Mouse (Mus musculus) layer of hippocampus, postnatal 36 days (tissue): ENCODE results near the gene Baz1a. TPM values are rescaled to one million over a fixed set of nuclear protein-coding genes. Genes with fewer than 3 reads are reported as not detected.

ENCODE experiments used
- DNase-seq, 2 experiments: peaks; one replicate each; pipeline ENCODE4 v3.0.0; 2022
- total RNA-seq, 2 experiments: library from RNA; stranded (reverse); gene quantifications; 2 replicates each; pipeline ENCODE4 v1.2.3; 2021

Gene Baz1a
- total RNA-seq, 2 experiments from 2014 or later, result 1.1 to 2.3 TPM

GRCm38 (mm10) chr12:54850551-54850950 is 163.6 kb downstream of the Baz1a start:
- DNase-seq, result no peak

GRCm38 (mm10) chr12:54844415-54844814 is 169.7 kb downstream of the Baz1a start:
- DNase-seq, result no peak

Other genes with a start within 250 kb of the Baz1a start
- 10 to 100 TPM; 44.7 to 46.0 TPM for gene Snx6, start 218.6 kb downstream of the Baz1a start, total RNA-seq
- gene Cfl2, start 151.5 kb downstream of the Baz1a start, total RNA-seq, result 100 to 1,000 TPM in 1 of 2 experiments, 10 to 100 TPM in 1; 94.3 to 101 TPM
- gene Gm20403, start 27.8 kb downstream of the Baz1a start, total RNA-seq, result not detected
- 10 to 100 TPM in 1 of 2 experiments, 1 to 10 TPM in 1; 9.2 to 10.4 TPM for gene 2700097O09Rik, start 65.8 kb upstream of the Baz1a start, total RNA-seq
- gene Srp54a, start 65.9 kb upstream of the Baz1a start, total RNA-seq, result 10 to 100 TPM; 88.8 to 92.2 TPM
- gene Fam177a, start 110.1 kb upstream of the Baz1a start, total RNA-seq, result 10 to 100 TPM in 1 of 2 experiments, 1 to 10 TPM in 1; 8.0 to 17.4 TPM
- 10 to 100 TPM; 51.3 to 55.1 TPM for gene Srp54b, start 140.8 kb upstream of the Baz1a start, total RNA-seq
- gene 1700047I17Rik2, start 185.2 kb upstream of the Baz1a start, total RNA-seq, result 1 to 10 TPM in 1 of 2 experiments, under 1 TPM in 1; 0.45 to 8.2 TPM
- 10 to 100 TPM; 38.4 to 40.5 TPM for gene Srp54c, start 215.8 kb upstream of the Baz1a start, total RNA-seq